Mouse (Mus musculus): ENCODE measurements at regions not wholly inside any gene's neighbourhood (a gene's known extent, or its start where the extent isn't known, plus 50 kb on each side); places are given as distances from the start of the nearest gene placed in this dataset.

DNA sequence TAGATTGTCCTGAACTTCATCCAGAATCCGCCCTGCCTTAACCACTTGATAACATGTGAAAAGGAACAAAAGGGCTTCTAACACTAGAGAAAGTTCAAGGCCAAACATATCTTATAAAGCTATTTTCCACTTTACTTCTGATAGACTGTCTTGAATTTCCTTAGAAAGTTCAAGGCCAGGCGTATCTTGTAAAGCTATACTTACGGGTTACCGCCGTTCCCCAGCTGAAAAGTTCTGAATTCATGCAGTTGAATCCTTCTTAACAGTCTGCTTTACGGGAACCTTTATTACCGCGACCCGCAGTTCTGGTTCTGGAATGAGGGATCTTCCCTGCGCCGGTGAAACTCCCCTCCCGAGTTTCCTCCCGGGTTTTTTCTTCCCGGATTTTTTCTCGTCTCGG, 492.0 kb downstream of the Gm21739 start:
- DNase-seq: peak; percentile 3
